Mouse (Mus musculus) liver, embryonic 15.5 days (tissue): ENCODE results near the gene Ilf3. TPM values are rescaled to one million over a fixed set of nuclear protein-coding genes. Genes with fewer than 3 reads are reported as not detected.

Experiments used
- ATAC-seq: fragments of 200-750 bp; cut with Nextera tagmentation; 2 replicates; pipeline ENCODE4 v1.8.0; 2017; ENCODE audit warnings: moderate number of reproducible peaks, mild to moderate bottlenecking, moderate library complexity; ENCODE audit not compliant: insufficient read depth
- H3K27ac ChIP-seq: fragments of 300-500 bp; sonication (generic); replicated peaks from 2 replicates; pipeline ENCODE4 v1.5.1; 2015; ENCODE audit warnings: mild to moderate bottlenecking, inconsistent platforms
- H3K27me3 ChIP-seq: fragments of 300-500 bp; sonication (generic); 2 replicates; pipeline ENCODE4 v1.6.1; 2015; ENCODE audit warnings: mild to moderate bottlenecking, inconsistent platforms
- H3K36me3 ChIP-seq: fragments of 300-500 bp; sonication (generic); replicated peaks from 2 replicates; pipeline ENCODE4 v1.6.1; 2015; ENCODE audit warnings: moderate library complexity, mild to moderate bottlenecking, inconsistent platforms
- H3K4me1 ChIP-seq: fragments of 300-500 bp; sonication (generic); replicated peaks from 2 replicates; pipeline ENCODE4 v1.6.1; 2015; ENCODE audit warnings: inconsistent platforms
- H3K4me2 ChIP-seq: fragments of 300-500 bp; sonication (generic); 2 replicates; pipeline ENCODE4 v1.6.1; 2015; ENCODE audit warnings: moderate library complexity, mild to moderate bottlenecking, inconsistent platforms
- H3K4me3 ChIP-seq: fragments of 300-500 bp; sonication (generic); replicated peaks from 2 replicates; pipeline ENCODE4 v1.5.1; 2015; ENCODE audit warnings: mild to moderate bottlenecking, inconsistent platforms
- H3K9ac ChIP-seq: fragments of 300-500 bp; sonication (generic); 2 replicates; pipeline ENCODE4 v1.6.1; 2015; ENCODE audit warnings: moderate library complexity, mild to moderate bottlenecking, inconsistent platforms
- H3K9me3 ChIP-seq: fragments of 300-500 bp; sonication (generic); replicated peaks from 2 replicates; pipeline ENCODE4 v1.6.1; 2016; ENCODE audit warnings: inconsistent platforms
- WGBS: fragments of 180-500 bp; shearing (Covaris S2); methylation state at CpG from one replicate; pipeline ENCODE4 v1.1.7; 2015; ENCODE audit warnings: mixed read lengths; ENCODE audit not compliant: insufficient replicate concordance; 5-methylcytosine and 5-hydroxymethylcytosine counted together
- polyA plus RNA-seq: library from polyadenylated mRNA; unstranded; fragments of >200 nt; fragmentation: Nextera tagmentation; extraction: Ambion mirVana; gene quantifications from 2 replicates; pipeline ENCODE4 v1.2.1, GENCODE M21; 2015

Gene Ilf3
- polyA plus RNA-seq, 1 experiment from 2014 or later, result 38.8 TPM

DNA sequence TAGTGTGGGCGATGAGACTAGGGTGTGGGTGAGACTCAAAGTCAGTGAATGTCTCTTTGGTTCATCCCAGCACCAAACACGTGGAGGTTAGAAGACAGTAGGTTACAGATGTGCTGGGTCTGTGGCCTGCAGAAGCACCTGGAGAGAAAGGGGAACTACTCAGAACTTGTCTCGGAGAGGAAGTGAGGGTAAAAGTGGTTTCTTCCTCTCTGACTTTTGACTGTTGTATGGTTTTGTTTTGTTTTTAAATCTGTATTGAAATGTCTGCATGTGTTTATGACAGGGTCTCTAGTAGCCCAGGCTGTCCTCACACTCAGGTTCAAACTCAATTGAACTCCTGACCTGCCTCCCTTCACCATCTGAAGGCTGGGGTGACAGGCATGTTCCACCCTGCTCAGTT, 39.6 kb upstream of the Ilf3 start:
- peaks cover 49% of the 10 kb centered on the region for H3K4me1 ChIP-seq
- H3K36me3 ChIP-seq, result no peaks in the 10 kb centered on the region
- H3K4me3 ChIP-seq, result no peak overlapping the region
- 37% methylated on average over 3 of the region's 3 CpGs for WGBS
- no peak overlapping the region; the same call in 1 of the 2 replicates for H3K27ac ChIP-seq
- H3K27me3 ChIP-seq, result no peaks in the 10 kb centered on the region
- H3K9me3 ChIP-seq, result no peaks in the 10 kb centered on the region
- H3K9ac ChIP-seq, result no peak overlapping the region
- no peak for ATAC-seq
- H3K4me2 ChIP-seq, result no peak overlapping the region

DNA sequence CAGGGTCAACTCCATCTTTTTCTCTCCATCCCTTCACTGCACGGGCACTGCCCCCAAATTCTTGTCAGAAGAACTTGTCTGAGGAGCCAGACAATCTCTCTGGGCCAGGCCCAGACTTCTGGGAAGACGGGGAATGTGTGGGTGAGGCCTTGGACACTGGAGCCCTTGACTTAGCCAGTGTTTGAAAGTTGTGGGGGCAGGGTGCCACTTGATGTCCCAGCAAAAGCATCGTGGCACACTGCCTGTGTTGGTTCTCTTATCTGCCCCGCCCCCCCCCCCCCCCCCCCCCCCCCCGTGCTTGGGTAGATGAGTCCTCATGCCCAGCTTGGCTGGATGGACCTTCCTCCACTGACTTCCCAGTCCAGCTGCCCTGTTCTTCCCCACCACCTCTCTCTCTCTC, 38.6 kb upstream of the Ilf3 start:
- peaks cover 44% of the 10 kb centered on the region for H3K4me1 ChIP-seq
- no peak for ATAC-seq
- WGBS, result 28% methylated on average over 4 of the region's 5 CpGs

DNA sequence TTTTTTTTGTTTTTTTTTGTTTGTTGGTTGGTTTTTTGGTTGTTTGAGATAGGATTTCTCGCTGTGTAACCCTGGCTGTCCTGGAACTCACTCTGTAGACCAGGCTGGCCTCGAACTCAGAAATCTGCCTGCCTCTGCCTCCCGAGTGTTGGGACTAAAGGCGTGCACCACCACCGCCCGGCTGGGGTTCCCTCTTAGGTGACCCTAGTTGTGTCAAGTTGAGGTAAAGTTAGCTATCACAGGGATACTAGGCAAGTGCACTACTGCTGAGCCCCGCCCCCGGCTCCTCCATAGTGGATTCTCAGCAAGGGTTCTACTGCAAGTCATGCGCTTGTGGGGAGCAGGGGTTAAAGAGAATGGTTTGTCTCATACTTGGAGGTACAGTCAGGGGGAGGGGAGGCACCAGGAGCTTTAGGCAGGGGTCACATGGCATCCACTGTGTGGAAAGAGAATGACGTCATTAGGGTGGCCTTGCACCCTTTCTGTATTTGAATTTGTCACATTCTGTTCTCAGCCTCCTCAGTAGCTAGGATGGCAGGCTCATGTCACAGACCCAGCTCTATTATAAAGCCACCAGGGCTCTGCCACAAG, 37.9 kb upstream of the Ilf3 start:
- Histone ChIP-seq H3K36me3 (no peaks in the 10 kb centered on the region), H3K4me2 (no peak overlapping the region), H3K4me1 (peaks cover 40% of the 10 kb centered on the region), H3K27ac (no peak overlapping the region), H3K4me3 (no peak overlapping the region), H3K9me3 (no peaks in the 10 kb centered on the region), H3K9ac (no peak overlapping the region), H3K27me3 (no peaks in the 10 kb centered on the region)
- ATAC-seq, result no peak
- 71% methylated on average over 10 of the region's 10 CpGs for WGBS

More for the DNA sequence above, 38.6 kb upstream of the Ilf3 start:
- H3K9ac ChIP-seq, result no peak overlapping the region
- no peak overlapping the region for H3K27ac ChIP-seq
- no peak overlapping the region for H3K4me2 ChIP-seq
- no peak overlapping the region for H3K4me3 ChIP-seq
- no peaks in the 10 kb centered on the region for H3K36me3 ChIP-seq
- no peaks in the 10 kb centered on the region for H3K9me3 ChIP-seq
- no peaks in the 10 kb centered on the region for H3K27me3 ChIP-seq

DNA sequence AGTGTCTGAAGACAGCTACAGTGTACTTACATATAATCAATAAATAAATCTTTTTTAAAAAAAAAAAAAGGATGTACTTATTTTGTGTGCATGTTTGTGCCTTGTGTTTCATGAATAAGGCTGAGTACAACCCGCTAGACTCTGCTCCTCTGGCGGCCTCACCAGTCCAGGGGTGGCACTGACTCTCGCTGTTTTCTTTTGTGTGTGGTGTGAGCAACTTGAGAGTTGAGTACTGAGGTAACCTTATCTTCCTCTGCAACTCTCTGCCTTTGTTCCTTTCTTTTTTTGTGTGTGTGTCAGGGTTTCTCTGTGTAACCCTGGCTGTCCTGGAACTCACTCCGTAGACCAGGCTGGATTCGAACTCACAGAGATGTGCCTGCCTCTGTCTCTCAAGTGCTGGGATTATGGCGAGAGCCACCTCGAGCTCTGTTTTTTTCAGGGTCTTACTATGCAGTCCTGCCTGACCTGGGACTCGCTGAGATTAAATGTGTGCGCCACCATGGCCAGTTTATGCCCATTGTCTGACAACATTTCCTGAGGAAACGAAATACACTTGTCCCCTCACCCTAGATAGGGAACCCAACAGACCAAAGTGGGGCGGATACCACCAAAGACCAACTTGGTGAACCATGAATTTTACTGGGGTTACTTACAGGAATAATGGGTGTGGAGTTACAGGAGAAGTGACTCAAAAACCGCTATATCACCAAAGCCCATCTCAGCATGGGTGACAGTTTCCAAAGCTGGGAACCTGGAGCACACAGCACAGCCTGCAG, 36.1 kb upstream of the Ilf3 start:
- H3K27me3 ChIP-seq, result no peaks in the 10 kb centered on the region
- H3K4me3 ChIP-seq, result no peak overlapping the region
- H3K9ac ChIP-seq, result no peak overlapping the region
- ATAC-seq, result no peak
- H3K4me1 ChIP-seq, result peaks cover 40% of the 10 kb centered on the region
- no peak overlapping the region for H3K4me2 ChIP-seq
- H3K27ac ChIP-seq, result no peak overlapping the region
- no peaks in the 10 kb centered on the region for H3K36me3 ChIP-seq
- no peaks in the 10 kb centered on the region for H3K9me3 ChIP-seq
- 38% methylated on average over 12 of the region's 12 CpGs for WGBS

DNA sequence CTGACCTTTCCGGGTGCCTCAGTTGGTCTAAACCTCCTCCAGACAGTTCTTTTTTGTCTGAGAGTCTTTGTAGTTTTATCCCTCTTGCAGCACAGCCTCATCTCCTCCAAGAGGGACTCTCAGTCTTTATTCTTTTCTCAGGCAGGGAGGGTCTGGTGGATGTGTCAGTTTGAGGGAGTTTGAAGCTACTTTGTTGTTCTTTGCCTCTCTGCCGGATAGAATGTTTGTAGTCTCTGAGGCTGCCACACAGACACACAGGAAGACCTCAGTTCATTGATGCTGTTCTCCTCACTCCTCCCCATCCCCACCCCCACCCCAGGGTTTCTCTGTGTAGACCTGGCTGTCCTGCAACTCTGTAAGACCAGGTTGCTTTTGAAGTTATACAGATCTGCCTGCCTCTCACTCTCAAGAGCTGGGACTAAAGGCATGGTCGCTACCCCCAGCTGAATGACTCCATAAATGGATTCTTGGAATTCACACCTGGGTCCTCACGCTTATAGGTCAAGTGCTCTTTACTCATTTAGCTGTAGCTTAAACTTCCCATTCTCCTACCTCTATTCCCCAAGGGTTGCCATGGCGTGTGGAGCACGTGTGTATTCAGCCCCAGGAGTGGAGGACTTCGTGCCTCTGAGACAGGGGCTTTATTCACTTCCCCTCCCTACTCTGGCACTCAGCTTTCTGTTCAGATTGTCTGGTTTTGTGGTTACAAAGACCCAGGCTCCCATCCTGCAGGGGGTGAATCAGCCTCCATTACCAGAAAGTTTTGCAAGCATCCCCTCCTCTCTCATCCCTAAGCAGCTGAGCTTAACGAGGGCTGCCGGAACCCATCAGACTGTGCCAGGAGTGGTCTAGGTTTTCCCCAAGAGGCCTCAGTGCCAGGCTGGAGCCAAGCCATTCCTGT, 35.3 kb upstream of the Ilf3 start:
- Histone ChIP-seq H3K9ac (no peak overlapping the region), H3K27me3 (no peaks in the 10 kb centered on the region), H3K27ac (no peak overlapping the region), H3K4me2 (no peak overlapping the region), H3K9me3 (no peaks in the 10 kb centered on the region), H3K36me3 (no peaks in the 10 kb centered on the region), H3K4me1 (peaks cover 36% of the 10 kb centered on the region), H3K4me3 (no peak overlapping the region)
- no peak for ATAC-seq
- WGBS, result 31% methylated on average over 9 of the region's 9 CpGs

DNA sequence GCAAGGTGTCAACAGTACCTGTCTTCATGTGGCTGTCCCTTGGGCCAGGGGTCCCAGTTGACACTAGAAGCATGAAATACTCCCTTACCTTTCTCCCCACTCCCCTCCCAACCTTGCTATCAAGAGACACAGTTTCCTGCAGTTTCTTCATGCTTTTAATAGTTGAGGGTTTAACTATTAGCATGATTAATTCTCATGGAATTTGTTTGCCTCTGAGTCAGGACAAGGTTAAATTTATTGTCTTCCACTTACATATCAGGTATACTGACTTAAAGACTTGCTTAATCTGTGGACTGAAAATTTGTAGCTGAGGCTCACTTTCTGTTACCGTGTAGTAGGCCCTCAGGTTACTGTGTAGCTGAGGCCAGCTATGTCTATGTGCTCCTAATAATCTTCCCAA, 34.1 kb upstream of the Ilf3 start:
- Histone ChIP-seq H3K4me3 (no peak overlapping the region), H3K27ac (no peak overlapping the region), H3K9me3 (no peaks in the 10 kb centered on the region), H3K36me3 (no peaks in the 10 kb centered on the region), H3K4me1 (peaks cover 31% of the 10 kb centered on the region), H3K4me2 (no peak overlapping the region), H3K27me3 (no peaks in the 10 kb centered on the region), H3K9ac (no peak overlapping the region)
- whole genome bisulfite sequencing, result 73% methylated on average over 1 of the region's 1 CpGs
- no peak for ATAC-seq

DNA sequence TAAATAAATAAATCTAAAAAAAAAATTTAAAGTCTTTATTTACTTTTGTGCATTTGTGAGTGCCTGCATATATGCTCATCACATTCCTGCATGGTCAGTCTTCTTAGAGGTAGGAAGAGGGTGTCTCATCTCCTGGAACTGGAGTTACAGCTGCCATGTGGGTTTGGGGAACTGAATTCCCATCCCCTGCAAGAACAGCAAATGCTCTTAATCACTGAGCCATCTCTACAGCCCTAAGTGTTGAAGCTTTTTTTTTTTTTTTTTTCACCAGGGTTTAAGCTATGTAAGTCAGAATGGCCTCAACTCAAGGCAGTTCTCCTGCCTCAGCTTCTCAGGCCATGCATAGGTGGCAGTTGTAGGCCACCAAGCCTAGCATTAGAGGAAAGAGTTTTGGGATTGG, 32.9 kb upstream of the Ilf3 start:
- Histone ChIP-seq H3K4me2 (no peak overlapping the region), H3K9me3 (no peaks in the 10 kb centered on the region), H3K4me3 (no peak overlapping the region), H3K9ac (no peak overlapping the region), H3K36me3 (no peaks in the 10 kb centered on the region), H3K4me1 (peaks cover 24% of the 10 kb centered on the region), H3K27ac (no peak overlapping the region), H3K27me3 (no peaks in the 10 kb centered on the region)
- no peak for ATAC-seq

DNA sequence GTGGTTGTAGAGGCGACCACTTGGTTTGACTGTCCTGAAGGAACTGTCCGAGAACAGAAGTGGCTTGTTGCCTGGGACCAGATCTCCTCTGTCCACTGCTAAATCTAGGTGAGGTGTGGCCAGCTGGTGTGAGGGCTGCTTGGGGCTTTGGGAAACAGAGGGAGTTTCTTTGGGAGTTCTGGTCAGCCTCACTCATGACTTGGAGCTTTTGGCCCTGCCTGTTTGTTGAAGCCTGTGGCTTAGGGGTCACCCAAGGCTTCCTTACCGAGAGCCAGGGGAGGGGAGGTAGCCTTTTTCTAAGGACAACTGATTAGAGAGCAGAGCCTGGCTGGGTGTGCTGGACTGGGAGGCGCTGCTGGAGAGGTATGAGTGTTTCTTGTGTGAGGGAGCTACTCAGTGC, 32.3 kb upstream of the Ilf3 start:
- H3K27me3 ChIP-seq, result no peaks in the 10 kb centered on the region
- H3K9ac ChIP-seq, result no peak overlapping the region
- no peak overlapping the region for H3K4me3 ChIP-seq
- 66% methylated on average over 4 of the region's 4 CpGs for WGBS
- H3K36me3 ChIP-seq, result no peaks in the 10 kb centered on the region
- H3K4me1 ChIP-seq, result peaks cover 19% of the 10 kb centered on the region
- H3K27ac ChIP-seq, result no peak overlapping the region
- H3K4me2 ChIP-seq, result no peak overlapping the region
- ATAC-seq, result no peak
- H3K9me3 ChIP-seq, result no peaks in the 10 kb centered on the region

DNA sequence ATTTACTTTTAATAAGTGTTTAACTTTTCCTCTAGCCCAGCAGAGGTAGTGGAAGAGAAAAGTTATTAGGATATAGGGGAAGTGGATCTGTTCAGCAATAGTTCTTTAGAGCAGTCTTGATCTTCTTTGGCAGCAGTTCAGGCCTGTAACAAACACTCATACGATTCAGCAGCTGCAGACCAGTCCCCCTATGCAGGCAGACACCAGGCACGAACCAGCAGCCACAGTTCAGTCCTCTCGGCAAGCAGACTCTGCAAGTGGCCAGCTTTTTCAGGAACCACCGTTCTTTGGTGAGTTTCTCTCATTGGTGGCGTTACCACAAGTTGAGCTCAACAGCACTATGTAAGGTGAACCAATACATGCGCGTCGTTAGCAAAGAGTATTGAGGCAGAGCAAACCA, 31.2 kb upstream of the Ilf3 start:
- Histone ChIP-seq H3K27ac (no peak overlapping the region), H3K9me3 (no peaks in the 10 kb centered on the region), H3K4me2 (no peak overlapping the region), H3K36me3 (no peaks in the 10 kb centered on the region), H3K4me1 (peaks cover 16% of the 10 kb centered on the region), H3K27me3 (no peaks in the 10 kb centered on the region), H3K9ac (no peak overlapping the region), H3K4me3 (no peak overlapping the region)
- no peak for ATAC-seq
- WGBS, result 82% methylated on average over 8 of the region's 8 CpGs

DNA sequence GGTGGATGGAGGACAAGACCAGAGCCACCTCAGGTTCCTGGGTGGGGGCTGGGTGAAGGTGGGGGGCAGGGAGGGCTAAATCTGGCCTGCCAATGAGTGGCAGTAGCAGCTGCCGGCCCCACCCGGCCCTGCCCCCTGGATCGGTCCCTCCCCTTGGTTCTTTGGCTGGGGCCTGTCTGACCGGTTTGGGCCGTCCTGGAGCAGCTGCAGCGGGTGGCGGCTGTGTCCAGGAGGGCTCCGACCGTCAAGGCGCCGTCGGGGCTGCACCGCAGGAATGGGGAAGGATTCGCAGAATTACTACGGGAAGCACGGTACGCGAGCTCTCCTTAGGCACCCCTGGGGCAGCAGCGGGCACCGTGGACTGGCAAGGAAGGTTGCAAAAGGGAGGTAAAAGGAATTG, 30.0 kb upstream of the Ilf3 start:
- Histone ChIP-seq H3K9ac (no peak overlapping the region), H3K27me3 (no peaks in the 10 kb centered on the region), H3K27ac (no peak overlapping the region), H3K4me3 (no peak overlapping the region), H3K9me3 (no peaks in the 10 kb centered on the region), H3K36me3 (0 out of 2 replicates have a peak, but pooled peaks cover 7% of the 10 kb centered on the region), H3K4me2 (no peak overlapping the region), H3K4me1 (peaks cover 8% of the 10 kb centered on the region)
- ATAC-seq, result no peak
- WGBS, result 67% methylated on average over 20 of the region's 20 CpGs

DNA sequence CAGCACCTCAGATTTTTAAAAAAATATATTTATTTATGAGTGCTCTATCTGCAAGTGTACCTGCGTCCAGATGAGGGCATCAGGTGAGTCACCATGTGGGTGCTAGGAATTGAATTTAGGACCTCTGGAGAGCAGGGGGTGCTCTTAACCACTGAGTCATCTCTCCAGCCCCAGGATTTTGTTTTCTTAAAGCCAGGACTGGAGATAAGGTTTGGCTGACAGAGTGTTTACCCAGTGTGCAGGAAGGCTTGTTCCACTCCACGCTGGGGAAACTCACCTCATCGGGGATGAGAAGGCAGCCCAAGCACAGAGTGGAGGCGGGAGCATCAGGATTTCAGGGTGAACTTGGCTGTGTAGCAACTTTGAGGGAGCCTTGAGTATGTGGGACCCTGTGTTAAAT, 27.3 kb upstream of the Ilf3 start:
- no peak overlapping the region for H3K27ac ChIP-seq
- H3K36me3 ChIP-seq, result peaks cover 18% of the 10 kb centered on the region; the same call in 1 of the 2 replicates
- no peak overlapping the region for H3K9ac ChIP-seq
- no peaks in the 10 kb centered on the region for H3K9me3 ChIP-seq
- H3K4me3 ChIP-seq, result no peak overlapping the region
- 60% methylated on average over 4 of the region's 4 CpGs for WGBS
- no peaks in the 10 kb centered on the region for H3K27me3 ChIP-seq
- H3K4me1 ChIP-seq, result no peaks in the 10 kb centered on the region
- no peak for ATAC-seq
- H3K4me2 ChIP-seq, result no peak overlapping the region
